Mouse (Mus musculus): ENCODE results near the gene Nans.
A peak's percentile ranks its signal among the peaks of the same experiment; 100 is the strongest.

The Nans gene

GRCm38 (mm10) chr4:46532926-46533325, 43.9 kb downstream of the Nans start:
- DNase-seq (ENCODE audit: low read depth, low spot score): no peak

- DNase-seq (ENCODE audit: low read depth, low spot score): no peak
These were observed 45.1 kb downstream of the Nans start for GRCm38 (mm10) chr4:46533934-46534720.

- DNase-seq (ENCODE audit: low read depth, low spot score): no peak
These were observed 46.2 kb downstream of the Nans start for GRCm38 (mm10) chr4:46535094-46535830.

GRCm38 (mm10) chr4:46535840-46536361, 46.9 kb downstream of the Nans start, which contains the start of gene Trim14:
Gene Trim14 (minus strand): TSS chr4:46536141.
- peak; percentile 37 for DNase-seq (ENCODE audit: low read depth, low spot score)

- DNase-seq (ENCODE audit: low read depth, low spot score): no peak
These were observed 50.1 kb downstream of the Nans start for GRCm38 (mm10) chr4:46539167-46539566.

- DNase-seq (ENCODE audit: low read depth, low spot score): no peak
These were observed 52.7 kb downstream of the Nans start for GRCm38 (mm10) chr4:46541707-46542106.

GRCm38 (mm10) chr4:46543366-46544050, 54.5 kb downstream of the Nans start:
- DNase-seq (ENCODE audit: low read depth, low spot score): no peak

GRCm38 (mm10) chr4:46544313-46544712, 55.3 kb downstream of the Nans start:
- DNase-seq (ENCODE audit: low read depth, low spot score): no peak

GRCm38 (mm10) chr4:46545498-46545897, 56.5 kb downstream of the Nans start:
- no peak for DNase-seq (ENCODE audit: low read depth, low spot score)

GRCm38 (mm10) chr4:46546709-46547108, 57.7 kb downstream of the Nans start:
- no peak for DNase-seq (ENCODE audit: low read depth, low spot score)

- no peak for DNase-seq (ENCODE audit: low read depth, low spot score)
These were observed 60.9 kb downstream of the Nans start for GRCm38 (mm10) chr4:46549979-46550378.

GRCm38 (mm10) chr4:46550406-46550805, 61.4 kb downstream of the Nans start:
- DNase-seq (ENCODE audit: low read depth, low spot score): no peak

Measured in retina, postnatal 7 days (tissue).